Mouse (Mus musculus) lung, adult 2 months (tissue): ENCODE data around the gene Tst.

Experiments
- CTCF ChIP-seq: fragments of 200-500 bp; IDR thresholded peaks from 2 replicates; pipeline ENCODE4 v1.5.1; 2011; ENCODE audit warnings: mild to moderate bottlenecking, low read length, control low read depth; ENCODE audit not compliant: insufficient read depth
- POLR2A ChIP-seq: fragments of 200-500 bp; IDR thresholded peaks from 2 replicates; pipeline ENCODE4 v1.6.1; 2011; ENCODE audit warnings: low read depth, mild to moderate bottlenecking, control low read depth, low read length, borderline replicate concordance; ENCODE audit errors: extremely low read depth

DNA sequence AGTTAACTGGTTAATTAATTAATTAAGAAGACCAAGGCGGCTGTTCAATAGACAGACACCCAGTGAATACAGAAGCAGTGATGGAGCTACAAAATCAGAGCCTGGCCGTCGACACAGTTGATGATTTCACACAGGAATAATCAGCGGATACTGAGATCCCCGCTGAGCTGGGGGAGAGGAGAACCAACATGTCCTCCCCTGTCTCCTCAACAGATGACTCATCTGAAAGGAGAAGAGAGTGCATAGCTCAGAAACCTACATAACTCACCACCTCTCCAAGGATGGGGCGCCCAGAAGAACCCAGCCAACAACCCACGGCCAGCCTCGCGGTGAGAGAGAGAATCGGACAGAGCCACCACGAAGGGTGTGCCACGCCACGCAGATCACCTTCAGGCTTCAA is 14.7 kb upstream of the Tst start:
- TF ChIP-seq CTCF (no peak), POLR2A (no peak)
